Mouse (Mus musculus) heart, embryonic 13.5 days (tissue): ENCODE data around the gene Tulp1. TPM values are rescaled to one million over a fixed set of nuclear protein-coding genes. Genes with fewer than 3 reads are reported as not detected.

ENCODE experiments used
- ATAC-seq: fragments of 200-750 bp; cut with Nextera tagmentation; 2 replicates; pipeline ENCODE4 v1.8.0; 2017; ENCODE audit warnings: moderate TSS enrichment; ENCODE audit not compliant: insufficient number of reproducible peaks, low FRiP score, low TSS enrichment; ENCODE audit errors: extremely low read depth
- H3K27ac ChIP-seq: fragments of 300-500 bp; sonication (generic); replicated peaks from 2 replicates; pipeline ENCODE4 v1.5.1; 2015; ENCODE audit warnings: moderate library complexity, mild to moderate bottlenecking, inconsistent platforms
- H3K27me3 ChIP-seq: fragments of 300-500 bp; sonication (generic); replicated peaks from 2 replicates; pipeline ENCODE4 v1.6.1; 2015; ENCODE audit warnings: mild to moderate bottlenecking, inconsistent platforms
- H3K36me3 ChIP-seq: fragments of 300-500 bp; sonication (generic); 2 replicates; pipeline ENCODE4 v1.6.1; 2015; ENCODE audit warnings: mild to moderate bottlenecking, inconsistent platforms
- H3K4me1 ChIP-seq: fragments of 300-500 bp; sonication (generic); 2 replicates; pipeline ENCODE4 v1.6.1; 2015; ENCODE audit warnings: inconsistent platforms
- H3K4me2 ChIP-seq: fragments of 300-500 bp; sonication (generic); 2 replicates; pipeline ENCODE4 v1.6.1; 2015; ENCODE audit warnings: inconsistent platforms, mild to moderate bottlenecking, moderate library complexity
- H3K4me3 ChIP-seq: fragments of 300-500 bp; sonication (generic); 2 replicates; pipeline ENCODE4 v1.5.1; 2015; ENCODE audit warnings: moderate library complexity, mild to moderate bottlenecking, inconsistent platforms
- H3K9ac ChIP-seq: fragments of 300-500 bp; sonication (generic); 2 replicates; pipeline ENCODE4 v1.6.1; 2015; ENCODE audit warnings: inconsistent platforms, mild to moderate bottlenecking, moderate library complexity
- H3K9me3 ChIP-seq: fragments of 300-500 bp; sonication (generic); 2 replicates; pipeline ENCODE4 v1.6.1; 2016; ENCODE audit warnings: inconsistent platforms
- WGBS: fragments of 180-500 bp; shearing (Covaris S2); methylation state at CpG from one replicate; pipeline ENCODE4 v1.1.7; 2015; ENCODE audit warnings: mixed read lengths; 5-methylcytosine and 5-hydroxymethylcytosine counted together
- polyA plus RNA-seq: library from polyadenylated mRNA; unstranded; fragments of >200 nt; fragmentation: Nextera tagmentation; extraction: Ambion mirVana; gene quantifications from 2 replicates; pipeline ENCODE4 v1.2.1, GENCODE M21; 2015

The Tulp1 gene
- polyA plus RNA-seq, 1 experiment from 2014 or later, result 4.1 TPM

GRCm38 (mm10) chr17:28349901-28350465 lies 15.0 kb downstream of the Tulp1 start:
- H3K4me2 ChIP-seq, result peak overlapping the region; percentile 91
- peak overlapping the region; percentile 96 for H3K27ac ChIP-seq
- H3K9ac ChIP-seq, result peak overlapping the region; percentile 97
- peaks cover 28% of the 10 kb centered on the region for H3K27me3 ChIP-seq
- peak overlapping the region; percentile 89 for H3K4me3 ChIP-seq
- WGBS, result under 1% methylated on average over 52 of the region's 54 CpGs
- H3K36me3 ChIP-seq, result no peaks in the 10 kb centered on the region
- H3K4me1 ChIP-seq, result peaks cover 53% of the 10 kb centered on the region
- H3K9me3 ChIP-seq, result no peaks in the 10 kb centered on the region
- peak; percentile 47 for ATAC-seq

- no peaks in the 10 kb centered on the region for H3K36me3 ChIP-seq
- H3K4me2 ChIP-seq, result peak overlapping the region; percentile 91
- H3K4me3 ChIP-seq, result peak overlapping the region; percentile 89
- peak overlapping the region; percentile 96 for H3K27ac ChIP-seq
- H3K27me3 ChIP-seq, result peaks cover 23% of the 10 kb centered on the region
- WGBS, result 12% methylated on average over 13 of the region's 13 CpGs
- peak overlapping the region; percentile 97 for H3K9ac ChIP-seq
- ATAC-seq, result no peak
- H3K4me1 ChIP-seq, result peaks cover 59% of the 10 kb centered on the region
- no peaks in the 10 kb centered on the region for H3K9me3 ChIP-seq
These were observed 15.7 kb downstream of the Tulp1 start for GRCm38 (mm10) chr17:28349264-28349880.

GRCm38 (mm10) chr17:28348211-28348610 lies 16.8 kb downstream of the Tulp1 start:
- H3K27ac ChIP-seq, result peak overlapping the region; percentile 39
- ATAC-seq, result no peak
- peak overlapping the region; percentile 91 for H3K4me2 ChIP-seq
- H3K9ac ChIP-seq, result peak overlapping the region; percentile 97
- peaks cover 71% of the 10 kb centered on the region for H3K4me1 ChIP-seq
- H3K36me3 ChIP-seq, result no peaks in the 10 kb centered on the region
- H3K4me3 ChIP-seq, result peak overlapping the region; percentile 89
- WGBS, result 39% methylated on average over 6 of the region's 6 CpGs
- H3K27me3 ChIP-seq, result peaks cover 17% of the 10 kb centered on the region
- no peaks in the 10 kb centered on the region for H3K9me3 ChIP-seq

GRCm38 (mm10) chr17:28347327-28347726 lies 17.7 kb downstream of the Tulp1 start:
- Histone ChIP-seq H3K4me2 (peak overlapping the region; percentile 91; the same call in 1 of the 2 replicates), H3K27ac (no peak overlapping the region), H3K36me3 (no peaks in the 10 kb centered on the region), H3K9ac (peak overlapping the region; percentile 28; the same call in 1 of the 2 replicates), H3K27me3 (peaks cover 8% of the 10 kb centered on the region), H3K9me3 (no peaks in the 10 kb centered on the region), H3K4me3 (no peak overlapping the region), H3K4me1 (peaks cover 79% of the 10 kb centered on the region)
- 83% methylated on average over 10 of the region's 10 CpGs for WGBS
- ATAC-seq, result no peak

GRCm38 (mm10) chr17:28345882-28346281 lies 19.1 kb downstream of the Tulp1 start:
- Histone ChIP-seq H3K4me1 (peaks cover 85% of the 10 kb centered on the region), H3K4me3 (peak overlapping the region; percentile 30), H3K27ac (peak overlapping the region; percentile 89), H3K9ac (peak overlapping the region; percentile 77), H3K27me3 (no peaks in the 10 kb centered on the region), H3K4me2 (peak overlapping the region; percentile 59), H3K36me3 (no peaks in the 10 kb centered on the region), H3K9me3 (no peaks in the 10 kb centered on the region)
- 10% methylated on average over 10 of the region's 10 CpGs for WGBS
- no peak for ATAC-seq

- Histone ChIP-seq H3K27ac (peak overlapping the region; percentile 89), H3K27me3 (no peaks in the 10 kb centered on the region), H3K9me3 (no peaks in the 10 kb centered on the region), H3K4me1 (peaks cover 90% of the 10 kb centered on the region), H3K9ac (peak overlapping the region; percentile 77), H3K4me2 (peak overlapping the region; percentile 59), H3K4me3 (peak overlapping the region; percentile 30), H3K36me3 (peaks cover under 1% of the 10 kb centered on the region; the same call in 1 of the 2 replicates)
- ATAC-seq, result no peak
- WGBS, result 1% methylated on average over 8 of the region's 8 CpGs
These were observed 19.7 kb downstream of the Tulp1 start for GRCm38 (mm10) chr17:28345271-28345721.

- Histone ChIP-seq H3K36me3 (peaks cover 6% of the 10 kb centered on the region), H3K9ac (peak overlapping the region; percentile 77), H3K4me2 (peak overlapping the region; percentile 59), H3K27me3 (no peaks in the 10 kb centered on the region), H3K4me3 (no peak overlapping the region; the same call in 1 of the 2 replicates), H3K4me1 (peaks cover 96% of the 10 kb centered on the region), H3K27ac (peak overlapping the region; percentile 89), H3K9me3 (no peaks in the 10 kb centered on the region)
- ATAC-seq, result no peak
- 40% methylated on average over 3 of the region's 3 CpGs for WGBS
These were observed 20.4 kb downstream of the Tulp1 start for GRCm38 (mm10) chr17:28344670-28345069.

GRCm38 (mm10) chr17:28344050-28344607 lies 20.9 kb downstream of the Tulp1 start:
- H3K9ac ChIP-seq, result peak overlapping the region; percentile 77
- no peak for ATAC-seq
- H3K36me3 ChIP-seq, result peaks cover 12% of the 10 kb centered on the region
- peak overlapping the region; percentile 59 for H3K4me2 ChIP-seq
- H3K4me3 ChIP-seq, result no peak overlapping the region
- H3K27ac ChIP-seq, result peak overlapping the region; percentile 89
- 6% methylated on average over 4 of the region's 4 CpGs for WGBS
- no peaks in the 10 kb centered on the region for H3K27me3 ChIP-seq
- H3K9me3 ChIP-seq, result no peaks in the 10 kb centered on the region
- H3K4me1 ChIP-seq, result peaks cover 91% of the 10 kb centered on the region

GRCm38 (mm10) chr17:28341091-28341490 lies 23.9 kb downstream of the Tulp1 start:
- ATAC-seq, result peak; percentile 70
- Histone ChIP-seq H3K4me3 (peak overlapping the region; percentile 44), H3K36me3 (peaks cover 41% of the 10 kb centered on the region), H3K9me3 (no peaks in the 10 kb centered on the region), H3K4me1 (peaks cover 63% of the 10 kb centered on the region), H3K27ac (peak overlapping the region; percentile 93), H3K9ac (peak overlapping the region; percentile 85), H3K27me3 (no peaks in the 10 kb centered on the region), H3K4me2 (peak overlapping the region; percentile 70)
- 4% methylated on average over 26 of the region's 26 CpGs for WGBS

- 29% methylated on average over 7 of the region's 7 CpGs for WGBS
These were observed 24.4 kb downstream of the Tulp1 start for GRCm38 (mm10) chr17:28340578-28340977.

GRCm38 (mm10) chr17:28337547-28337946 lies 27.5 kb downstream of the Tulp1 start:
- Histone ChIP-seq H3K4me2 (no peak overlapping the region), H3K36me3 (peaks cover 70% of the 10 kb centered on the region), H3K27ac (no peak overlapping the region), H3K4me1 (peaks cover 47% of the 10 kb centered on the region), H3K9ac (no peak overlapping the region), H3K27me3 (no peaks in the 10 kb centered on the region), H3K9me3 (no peaks in the 10 kb centered on the region), H3K4me3 (no peak overlapping the region)
- no peak for ATAC-seq
- WGBS, result 91% methylated on average over 7 of the region's 7 CpGs

More at GRCm38 (mm10) chr17:28340578-28340977, 24.4 kb downstream of the Tulp1 start:
- peaks cover 46% of the 10 kb centered on the region for H3K36me3 ChIP-seq
- peak overlapping the region; percentile 93 for H3K27ac ChIP-seq
- H3K9ac ChIP-seq, result peak overlapping the region; percentile 85
- H3K4me2 ChIP-seq, result peak overlapping the region; percentile 70
- H3K27me3 ChIP-seq, result no peaks in the 10 kb centered on the region
- H3K9me3 ChIP-seq, result no peaks in the 10 kb centered on the region
- no peak for ATAC-seq
- peaks cover 58% of the 10 kb centered on the region for H3K4me1 ChIP-seq
- H3K4me3 ChIP-seq, result peak overlapping the region; percentile 44
